Mouse (Mus musculus): Measurements from ENCODE around the gene Pwwp2a.

DNA sequence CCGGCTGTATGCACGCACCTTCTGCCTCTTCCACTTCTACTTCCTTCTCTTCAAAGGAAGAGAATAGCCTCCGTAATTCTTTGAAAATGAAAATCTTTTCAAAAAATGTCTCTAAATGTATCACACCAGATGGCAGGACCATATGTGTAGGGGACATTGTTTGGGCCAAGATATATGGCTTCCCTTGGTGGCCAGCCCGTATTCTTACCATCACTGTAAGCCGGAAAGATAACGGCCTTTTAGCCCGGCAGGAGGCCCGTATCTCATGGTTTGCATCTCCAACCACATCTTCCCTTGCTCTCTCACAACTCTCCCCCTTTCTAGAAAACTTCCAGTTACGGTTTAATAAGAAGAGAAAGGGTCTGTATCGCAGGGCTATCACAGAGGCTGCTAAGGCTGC, 24.0 kb downstream of the Pwwp2a start:
- TF ChIP-seq POLR2AphosphoS2 (IDR thresholded peaks at IDR 0.05; ENCODE audit: low read depth, low read length) (no peak), ZMIZ1 (IDR thresholded peaks at IDR 0.05; ENCODE audit: low read depth, low read length) (no peak), POLR2A (IDR thresholded peaks at IDR 0.05; ENCODE audit: low read depth, low read length) (no peak), ZC3H11A (IDR thresholded peaks at IDR 0.05; ENCODE audit: low read depth, low read length) (no peak), MXI1 (IDR thresholded peaks at IDR 0.05; ENCODE audit: low read depth, low read length) (no peak), RCOR1 (conservative IDR thresholded peaks at IDR 0.05; ENCODE audit: low read depth, low read length) (no peak), NELFE (IDR thresholded peaks at IDR 0.05; ENCODE audit: low read depth, low read length) (no peak), MAFK (IDR thresholded peaks at IDR 0.05; ENCODE audit: insufficient replicate concordance, low read length) (no peak)
